Mouse (Mus musculus) inflammation-experienced regulatory T-cells (primary cell): ENCODE measurements around the gene AC131692.1. TPM values are rescaled to one million over a fixed set of nuclear protein-coding genes. Genes with fewer than 3 reads are reported as not detected.

Source experiments
- polyA plus RNA-seq, 2 experiments: library from polyadenylated mRNA; unstranded; fragments of 100-300 nt; shearing (Covaris generic); gene quantifications; one replicate each; pipeline ENCODE4 v1.2.1; 2017

The AC131692.1 gene
- polyA plus RNA-seq = 1 to 10 TPM in 1 of 2 experiments, not detected in 1; 1.3 TPM

DNA sequence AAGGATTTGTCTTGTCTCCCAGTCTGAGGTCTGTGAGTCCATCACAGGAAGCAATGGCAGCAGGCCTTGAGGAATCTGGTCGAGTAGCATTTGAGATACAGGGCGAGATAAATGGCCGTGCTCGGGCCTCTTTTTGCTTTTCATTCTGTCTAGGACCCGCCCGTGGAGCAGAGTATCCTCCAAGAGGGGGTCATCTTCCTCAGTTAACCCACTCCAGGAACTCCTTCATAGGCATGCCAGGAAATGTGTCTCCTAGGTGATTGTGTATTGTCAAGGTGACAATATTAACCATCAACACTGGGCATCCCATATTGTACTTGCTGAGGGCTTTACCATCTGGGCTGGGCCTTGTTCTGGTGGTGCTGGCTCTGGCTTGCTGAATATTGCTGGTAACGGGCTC, at the start of gene AC131692.1:
Gene AC131692.1 (plus strand): TSS at position 301 of the 400 bp plus-strand sequence.

DNA sequence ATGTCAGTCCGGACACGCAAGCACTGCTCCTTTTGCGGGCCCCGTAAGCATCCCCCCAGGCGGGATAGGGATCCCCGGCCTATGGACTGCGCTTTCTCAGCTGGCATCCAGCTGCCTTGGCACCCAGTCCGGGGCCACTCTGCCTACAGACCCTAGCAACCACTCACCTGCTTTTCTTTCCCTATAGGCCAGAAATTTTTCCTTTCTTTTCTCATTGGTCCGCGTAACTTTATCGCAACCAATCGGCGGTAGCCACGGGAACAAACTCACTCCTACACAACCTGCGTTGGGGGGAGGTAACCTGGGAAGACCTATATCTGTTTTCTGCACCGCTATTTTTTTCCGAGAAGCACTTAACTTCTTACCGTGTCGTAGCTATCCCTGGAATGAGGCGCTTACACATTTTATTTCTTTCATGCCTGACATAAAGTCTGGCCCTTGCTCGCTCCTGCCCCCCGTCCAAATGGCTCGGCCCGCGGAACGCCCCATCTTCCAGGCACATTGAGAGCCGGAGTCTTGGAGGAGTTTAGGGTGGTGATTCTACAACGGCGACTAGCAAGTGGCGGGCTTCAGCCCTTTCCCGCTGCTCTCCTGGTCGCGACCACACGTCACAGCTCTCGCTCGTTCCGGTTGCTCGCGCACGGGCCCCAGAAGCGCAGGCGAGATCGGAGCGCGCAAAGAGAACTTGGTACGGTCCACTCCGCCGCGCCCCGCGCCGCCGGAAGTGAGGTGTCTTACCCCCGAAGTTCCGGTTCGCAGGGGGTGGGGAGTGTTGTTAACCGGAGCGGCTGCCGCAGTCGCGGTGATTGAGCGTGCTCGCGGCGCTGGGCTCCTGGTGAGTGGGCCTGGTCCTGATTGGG, 47.7 kb upstream of the AC131692.1 start, which contains the start of gene Syvn1:
Gene Syvn1 (plus strand): TSS at position 283 of the 860 bp plus-strand sequence.

DNA sequence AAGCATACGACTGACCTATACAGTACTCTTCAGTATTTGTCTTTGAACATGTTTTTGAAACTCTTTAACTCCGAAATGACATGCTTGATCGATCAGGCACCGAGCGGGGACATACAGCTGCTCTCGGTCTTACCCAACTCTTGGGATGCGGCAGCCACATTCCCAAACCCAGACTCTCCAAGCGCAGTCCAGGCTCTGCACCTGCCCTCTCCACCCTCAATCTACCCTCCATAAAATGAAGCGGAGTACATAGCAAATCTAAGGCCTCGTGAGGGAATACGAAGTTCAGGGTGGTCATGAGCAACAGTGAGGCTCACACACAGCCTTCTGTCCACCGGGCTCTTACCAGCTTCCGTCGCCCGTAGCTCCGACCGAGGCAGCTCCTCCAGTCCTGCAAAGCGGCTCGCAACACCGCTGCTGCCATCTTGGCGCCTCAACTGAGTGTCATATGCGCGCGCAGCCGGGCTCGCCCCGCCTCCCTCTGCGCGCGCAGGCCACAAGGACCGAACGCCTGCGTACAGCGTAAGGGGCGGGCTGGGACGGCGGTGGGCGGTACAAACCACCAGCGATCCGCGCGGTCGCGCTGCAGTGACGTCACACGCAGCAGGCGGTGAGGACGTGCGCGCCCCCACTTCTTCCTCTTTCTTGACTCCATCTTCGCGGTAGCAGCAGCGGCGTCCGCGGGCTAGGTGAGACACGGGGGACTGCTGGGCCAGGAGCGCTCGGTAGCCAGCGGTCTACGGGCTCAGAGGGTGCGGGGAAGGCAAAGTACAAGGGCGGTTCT, 36.7 kb upstream of the AC131692.1 start, which contains the start of the genes Mrpl49 and Fau:
Gene Mrpl49 (minus strand): TSS at position 473 of the 784 bp plus-strand sequence.
Gene Fau (plus strand): TSS at position 532 of the 784 bp plus-strand sequence.

DNA sequence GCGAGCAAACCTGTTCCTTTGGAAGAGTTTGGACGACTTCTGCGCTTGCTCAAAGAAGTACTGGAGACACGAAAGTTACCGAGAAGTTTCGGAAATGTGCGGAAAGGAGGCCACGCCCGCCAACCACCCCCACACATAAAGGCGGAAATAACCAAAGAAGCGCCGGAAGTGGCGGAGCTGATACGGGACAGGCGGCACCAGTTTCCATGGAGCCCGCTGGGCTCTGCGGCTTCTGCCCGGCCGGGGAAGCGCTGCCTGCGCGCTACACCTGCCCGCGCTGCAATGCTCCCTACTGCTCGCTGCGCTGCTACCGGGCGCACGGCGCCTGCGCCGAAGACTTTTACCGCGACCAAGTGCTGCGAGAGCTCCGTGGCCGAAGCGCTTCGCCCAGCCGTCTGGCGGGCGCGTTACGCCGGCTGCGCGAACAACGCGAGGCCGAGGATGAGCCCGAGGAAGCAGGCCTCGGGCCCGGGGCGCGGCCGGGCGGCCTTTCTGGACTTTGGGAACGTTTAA, 33.1 kb upstream of the AC131692.1 start, which contains the start of gene Znhit2:
Gene Znhit2 (plus strand): TSS at position 172 of the 513 bp plus-strand sequence.

DNA sequence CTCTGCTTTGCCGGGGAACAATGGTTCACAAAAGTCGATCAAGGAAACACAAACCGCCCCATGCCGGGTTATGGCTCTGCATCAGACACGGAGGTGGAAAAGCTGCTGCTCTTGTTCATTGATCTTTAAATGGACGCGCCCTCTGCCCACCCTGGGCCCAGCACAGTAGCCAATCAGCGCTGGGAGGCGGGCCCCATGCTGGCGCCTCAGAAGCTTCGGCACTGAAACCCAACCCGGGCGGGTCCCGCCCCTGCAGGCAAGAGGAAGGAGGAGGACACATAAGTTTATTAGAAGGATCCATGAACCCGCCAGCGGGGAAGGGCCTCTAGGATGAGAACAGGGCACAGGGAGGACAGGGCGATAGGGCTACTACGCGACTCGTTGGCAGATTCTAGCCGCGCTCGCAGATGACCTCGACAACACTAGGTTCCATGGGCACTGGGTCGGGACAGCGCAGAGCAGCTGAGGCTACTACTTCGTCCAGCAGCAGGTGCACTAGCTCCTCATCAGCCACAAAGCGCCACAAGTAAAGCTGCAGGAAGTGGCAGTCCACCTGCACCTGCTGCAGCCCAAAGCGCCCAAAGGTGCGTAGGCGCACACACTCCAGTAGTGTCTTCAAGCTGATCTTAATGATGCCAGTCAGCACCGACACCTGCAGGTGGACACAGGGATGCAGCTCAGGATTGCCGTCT, 26.3 kb upstream of the AC131692.1 start, which contains the start of gene Tm7sf2:
Gene Tm7sf2 (minus strand): TSS at position 650 of the 692 bp plus-strand sequence.

DNA sequence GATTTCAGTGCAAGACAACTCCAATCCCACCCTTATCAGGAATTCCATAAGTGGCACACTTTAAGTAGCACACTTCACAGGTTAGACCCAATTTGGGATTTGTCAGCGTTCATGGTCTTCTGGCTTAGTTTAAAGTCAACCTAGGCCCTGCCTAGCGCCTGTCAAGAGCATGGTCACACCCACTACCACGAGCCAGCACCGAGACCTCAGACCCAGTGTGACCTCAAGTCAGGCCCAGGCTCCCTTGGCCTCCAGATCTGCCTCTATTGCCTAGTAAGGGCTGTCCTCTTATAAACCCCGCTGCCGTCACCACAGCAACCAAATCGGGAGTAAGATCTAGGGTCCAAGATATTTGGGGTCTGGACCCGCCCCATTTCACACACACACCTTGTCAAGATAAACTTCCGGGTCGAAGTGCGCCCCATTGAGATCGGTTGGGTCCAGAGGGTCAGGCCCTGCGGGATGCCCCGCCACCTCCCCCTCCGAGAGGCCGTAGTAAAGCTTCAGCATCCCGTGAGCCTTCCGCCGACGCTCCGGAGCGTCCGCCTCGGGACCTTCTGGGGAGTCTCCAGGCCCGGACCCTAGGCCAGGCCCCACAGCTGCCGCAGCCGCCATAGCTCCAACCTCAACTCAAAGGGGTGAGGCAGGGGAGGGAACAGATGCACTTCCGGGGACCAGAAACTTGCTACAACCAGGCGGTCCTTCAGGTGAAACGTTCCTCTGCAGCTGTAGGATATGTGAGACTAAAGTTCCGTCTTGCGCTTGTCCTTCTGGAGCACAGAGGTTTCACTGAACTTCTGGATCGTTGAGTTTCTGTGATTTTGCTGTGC, 17.4 kb upstream of the AC131692.1 start, which contains the start of gene Vps51:
Gene Vps51 (minus strand): TSS at position 668 of the 830 bp plus-strand sequence.

DNA sequence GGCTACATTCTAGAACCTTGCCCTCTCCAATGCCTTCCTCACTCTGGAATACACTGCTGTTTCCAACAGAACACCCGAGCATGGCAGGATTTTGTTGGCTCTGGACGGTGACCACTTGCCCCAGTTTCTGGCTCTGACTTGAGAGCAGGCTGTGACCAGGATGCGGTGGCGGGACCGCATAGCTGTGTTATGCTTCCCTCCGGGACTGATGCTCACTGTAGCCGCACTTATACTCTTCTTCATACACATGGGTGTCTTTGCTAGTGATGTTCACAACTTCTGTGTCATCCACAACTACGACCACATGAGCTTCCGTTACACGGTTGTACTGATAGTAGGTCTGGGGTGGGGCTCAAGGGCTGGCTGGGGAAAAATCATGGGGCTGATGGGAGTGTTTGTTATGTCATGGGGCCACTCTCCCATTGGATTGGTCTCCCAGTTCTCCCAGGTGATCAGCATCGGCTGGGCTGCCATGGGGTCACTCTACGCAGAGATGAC, 14.2 kb upstream of the AC131692.1 start, which contains the start of gene Tmem262:
Gene Tmem262 (plus strand): TSS at position 51 of the 498 bp plus-strand sequence.

DNA sequence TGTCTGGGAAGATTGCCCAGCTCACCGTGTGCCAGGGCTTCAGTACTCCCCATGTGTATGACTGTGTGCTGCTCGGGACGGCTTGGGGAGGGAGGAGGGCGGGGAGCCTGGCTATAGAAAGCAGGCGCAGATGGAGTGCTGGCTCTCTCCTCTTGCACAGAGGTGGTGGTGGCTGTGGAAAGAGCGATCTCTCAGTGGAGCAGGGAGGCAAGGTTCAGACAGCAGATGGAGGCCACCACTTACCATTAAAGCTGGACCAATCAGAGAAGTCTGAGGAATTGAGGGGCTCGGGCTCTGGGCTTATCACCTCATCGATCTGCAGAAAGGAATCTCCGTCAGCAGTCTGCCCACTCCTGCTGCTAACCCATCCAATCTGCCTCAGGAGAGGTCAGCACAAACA, 12.1 kb upstream of the AC131692.1 start, which contains the start of gene Gm28374:
Gene Gm28374 (minus strand): TSS at position 101 of the 400 bp plus-strand sequence.

DNA sequence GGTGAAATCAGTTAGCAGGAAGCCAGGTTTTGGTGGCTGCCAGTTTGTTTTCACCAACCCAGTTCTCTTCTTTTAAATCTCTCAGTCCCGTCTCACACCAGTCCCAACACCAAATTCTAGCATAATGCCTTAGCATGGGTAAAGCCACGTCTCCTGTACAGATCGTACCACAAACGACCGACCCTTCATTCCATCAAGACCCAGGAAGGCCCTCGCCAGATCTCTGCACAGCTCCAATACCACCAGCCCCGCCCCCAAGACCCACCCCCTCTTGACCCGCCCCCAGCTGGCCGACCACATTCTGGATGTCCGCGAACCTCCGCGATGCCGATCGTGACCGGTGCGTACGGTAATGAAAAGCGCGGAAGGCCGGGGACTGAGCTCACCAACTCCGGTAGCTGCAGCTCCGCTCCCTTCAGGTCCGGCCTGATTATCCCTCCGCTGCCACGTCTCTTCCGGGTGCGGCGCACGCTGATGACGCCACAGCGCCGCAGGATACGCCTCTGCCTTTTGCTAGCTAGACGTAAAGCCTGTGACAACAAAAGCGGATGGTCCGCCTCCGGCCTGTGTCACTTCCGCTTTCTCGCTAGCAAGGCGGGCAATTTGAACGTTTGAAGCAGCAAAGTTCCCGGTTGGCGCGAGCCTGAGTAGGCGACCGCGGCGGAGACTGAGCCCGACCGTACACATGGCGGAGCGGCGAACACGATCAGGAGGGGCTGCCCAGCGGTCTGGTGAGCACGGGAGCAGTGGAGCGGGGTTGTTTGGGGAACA, 9.6 kb upstream of the AC131692.1 start, which contains the start of the genes Zfpl1 and Cdca5:
Gene Zfpl1 (minus strand): TSS at position 479 of the 771 bp plus-strand sequence.
Gene Cdca5 (plus strand): TSS at position 506 of the 771 bp plus-strand sequence.

DNA sequence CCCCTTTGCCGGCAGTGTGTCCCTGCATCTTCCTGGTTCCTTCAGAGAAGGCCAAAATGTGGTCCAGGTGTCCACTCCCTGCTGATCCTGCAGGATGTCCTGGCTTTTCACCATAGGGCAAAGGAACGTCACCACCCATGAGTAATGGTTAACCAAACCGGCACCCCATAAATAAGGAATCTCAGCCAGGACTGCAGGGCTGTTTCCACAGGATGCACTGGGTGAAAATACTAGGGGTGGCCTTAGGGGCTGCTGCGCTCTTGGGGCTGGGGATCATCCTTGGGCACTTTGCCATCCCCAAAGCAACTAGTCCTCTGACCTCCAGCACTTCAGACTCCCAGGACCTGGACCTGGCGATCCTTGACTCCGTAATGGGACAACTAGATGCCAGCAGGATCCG, 11.4 kb downstream of the AC131692.1 start, which contains the start of gene Naaladl1:
Gene Naaladl1 (plus strand): TSS at position 197 of the 400 bp plus-strand sequence.

DNA sequence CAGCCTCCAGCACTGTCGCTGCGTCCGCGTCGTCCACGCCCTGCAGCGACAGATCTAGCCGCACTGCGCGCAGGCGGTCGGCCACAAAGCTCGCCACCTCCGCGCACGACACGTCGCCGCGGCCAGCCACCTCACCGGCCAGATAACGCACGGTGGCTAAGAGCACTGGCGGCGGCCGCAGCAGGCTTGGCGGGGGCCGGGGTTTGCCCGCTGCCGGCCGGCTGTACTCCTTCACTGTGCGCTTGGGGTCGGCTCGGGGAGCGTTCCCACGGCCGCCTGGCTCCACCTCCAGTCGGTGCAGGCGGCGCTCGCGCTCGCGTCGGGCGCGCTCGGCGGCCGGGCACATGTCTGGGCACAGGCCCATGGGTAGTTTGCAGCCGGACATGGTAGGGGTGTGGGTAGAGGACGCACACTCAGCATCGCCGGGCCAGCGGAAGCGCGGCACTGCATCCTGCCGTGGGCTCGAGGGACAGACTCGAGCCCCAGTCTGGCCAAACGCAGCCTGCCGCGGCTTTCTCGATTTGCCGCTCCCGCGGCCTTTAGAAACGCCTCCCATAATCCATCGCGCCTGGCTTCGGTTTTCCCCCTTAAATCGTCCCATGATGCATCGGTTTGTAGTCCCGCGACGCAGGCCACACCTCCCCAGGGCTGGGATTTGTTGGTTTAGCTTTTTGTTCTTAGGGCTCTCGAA, 23.9 kb downstream of the AC131692.1 start, which contains the start of gene Sac3d1:
Gene Sac3d1 (minus strand): TSS at position 665 of the 691 bp plus-strand sequence.

DNA sequence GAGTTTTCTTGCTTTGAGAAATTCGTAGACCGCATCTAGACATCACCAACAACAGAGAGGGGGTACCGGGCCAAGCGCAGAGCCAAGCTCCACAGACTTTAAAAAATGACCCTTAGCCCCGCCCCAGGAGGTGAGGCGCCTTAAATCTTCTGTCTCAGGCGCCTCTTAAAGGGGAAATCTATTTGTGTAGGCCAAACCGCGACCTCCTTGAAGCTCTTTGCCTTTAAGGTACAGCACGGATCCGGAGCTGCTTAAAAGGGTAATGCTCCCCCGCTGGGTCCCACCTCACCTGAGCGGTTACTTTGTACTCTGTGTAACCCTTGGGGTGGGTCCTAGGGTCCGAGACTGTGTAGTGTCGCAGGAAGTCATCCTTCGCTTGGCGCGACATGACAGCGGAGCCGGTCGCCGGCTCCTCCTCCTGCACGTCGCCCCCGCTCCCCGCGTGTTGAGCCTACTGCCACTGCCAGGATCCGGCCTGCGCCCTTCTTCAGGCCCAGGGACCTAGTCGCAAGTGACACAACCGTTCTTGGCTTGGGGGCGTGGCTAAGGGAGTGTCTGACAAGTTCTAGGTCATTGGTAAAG, 33.6 kb downstream of the AC131692.1 start, which contains the start of gene Snx15:
Gene Snx15 (minus strand): TSS at position 545 of the 582 bp plus-strand sequence.

DNA sequence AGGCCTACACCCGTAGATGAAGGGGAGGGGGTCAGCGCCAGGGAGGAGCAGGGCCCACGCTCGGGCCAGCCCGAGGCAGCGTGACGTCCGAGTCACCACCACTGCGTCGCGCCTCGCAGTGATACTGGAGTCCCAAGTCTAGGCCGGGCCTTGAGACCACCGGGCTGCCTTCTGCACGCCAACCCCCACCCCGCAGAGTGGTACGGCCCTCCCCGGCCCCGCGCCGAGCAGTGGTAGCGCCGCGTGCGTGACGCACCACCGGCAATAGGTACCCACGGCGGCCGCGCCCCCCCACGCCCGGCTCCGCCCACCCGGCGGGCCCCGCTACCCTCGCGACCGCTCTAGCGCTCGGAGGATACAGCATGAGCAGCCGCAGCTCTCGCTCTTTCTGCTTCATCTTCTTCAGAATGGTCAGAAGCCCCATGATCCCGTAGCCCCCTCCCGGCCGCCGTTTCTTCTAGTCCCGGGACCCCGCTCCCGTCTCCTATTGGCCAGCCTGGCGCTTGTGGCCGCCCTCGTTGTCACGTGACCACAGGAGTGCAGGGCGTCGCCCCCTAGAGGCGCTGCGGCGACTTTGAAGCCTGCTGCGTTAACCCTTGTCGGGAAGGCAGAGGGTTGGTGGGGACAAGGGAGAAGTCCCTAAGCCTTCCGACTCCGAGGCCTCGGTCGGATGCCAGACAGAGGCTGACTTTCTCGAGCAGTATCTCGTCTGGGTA, 46.6 kb downstream of the AC131692.1 start, which contains the start of gene Batf2:
Gene Batf2 (plus strand): TSS at position 306 of the 716 bp plus-strand sequence.

DNA sequence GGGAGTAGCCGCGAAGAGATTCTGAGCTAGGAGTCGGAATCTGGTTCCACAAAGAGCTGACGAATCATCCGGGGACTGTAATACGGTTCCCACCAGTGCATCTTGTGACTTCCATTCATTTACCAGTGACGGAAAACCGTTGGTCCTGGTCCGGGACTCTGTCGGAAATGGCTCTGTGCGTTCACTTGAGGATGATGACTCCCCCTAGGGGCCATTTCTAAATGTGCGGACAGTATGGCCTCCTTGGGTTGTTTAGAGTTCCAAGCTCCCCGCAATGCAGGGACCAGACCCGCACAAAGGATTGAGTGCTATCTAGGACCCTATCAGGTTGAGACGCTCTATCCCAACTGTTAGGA, 47.2 kb downstream of the AC131692.1 start, which contains the start of gene Arl2:
Gene Arl2 (minus strand): TSS at position 155 of the 356 bp plus-strand sequence.

